Mouse (Mus musculus) intestine, embryonic 16.5 days (tissue): ENCODE measurements around the gene Zfyve16. TPM values are rescaled to one million over a fixed set of nuclear protein-coding genes. Genes with fewer than 3 reads are reported as not detected.

Source experiments
- ATAC-seq: fragments of 200-750 bp; cut with Nextera tagmentation; 2 replicates; pipeline ENCODE4 v1.8.0; 2017; ENCODE audit warnings: moderate TSS enrichment, moderate library complexity
- H3K27ac ChIP-seq: fragments of 300-500 bp; sonication (generic); 2 replicates; pipeline ENCODE4 v1.5.1; 2014; ENCODE audit warnings: mild to moderate bottlenecking, low read length
- H3K27me3 ChIP-seq: fragments of 300-500 bp; sonication (generic); replicated peaks from 2 replicates; pipeline ENCODE4 v1.6.1; 2014; ENCODE audit warnings: low read length, control low read depth, mixed read lengths; ENCODE audit not compliant: control insufficient read depth, insufficient read depth
- H3K36me3 ChIP-seq: fragments of 300-500 bp; sonication (generic); 2 replicates; pipeline ENCODE4 v1.6.1; 2014; ENCODE audit warnings: low read length, control low read depth; ENCODE audit not compliant: control insufficient read depth, insufficient read depth
- H3K4me1 ChIP-seq: fragments of 300-500 bp; sonication (generic); 2 replicates; pipeline ENCODE4 v1.6.1; 2014; ENCODE audit warnings: low read length, control low read depth, mixed read lengths; ENCODE audit not compliant: control insufficient read depth, insufficient read depth
- H3K4me2 ChIP-seq: fragments of 300-500 bp; sonication (generic); 2 replicates; pipeline ENCODE4 v1.6.1; 2014; ENCODE audit warnings: low read depth, low read length, control low read depth
- H3K4me3 ChIP-seq: fragments of 300-500 bp; sonication (generic); 2 replicates; pipeline ENCODE4 v1.5.1; 2014; ENCODE audit warnings: mild to moderate bottlenecking, low read length
- H3K9ac ChIP-seq: fragments of 300-500 bp; sonication (generic); 2 replicates; pipeline ENCODE4 v1.6.1; 2014; ENCODE audit warnings: low read depth, low read length
- H3K9me3 ChIP-seq: fragments of 300-500 bp; sonication (generic); 2 replicates; pipeline ENCODE4 v1.6.1; 2016; ENCODE audit warnings: low read length, control low read depth; ENCODE audit not compliant: control insufficient read depth
- WGBS: fragments of 180-500 bp; shearing (Covaris S2); extraction: QIAGEN DNeasy Blood & Tissue Kit; methylation state at CpG from one replicate; pipeline ENCODE4 v1.1.7; 2014; 5-methylcytosine and 5-hydroxymethylcytosine counted together
- polyA plus RNA-seq: library from polyadenylated mRNA; unstranded; fragments of >200 nt; fragmentation: Nextera tagmentation; extraction: Ambion mirVana; gene quantifications from 2 replicates; pipeline ENCODE4 v1.2.1, GENCODE M21; 2015

The Zfyve16 gene
- polyA plus RNA-seq, 1 experiment from 2014 or later, result 5.5 TPM

- Histone ChIP-seq H3K4me1 (no peaks in the 10 kb centered on the region), H3K27ac (no peak overlapping the region), H3K9me3 (no peaks in the 10 kb centered on the region), H3K4me3 (no peak overlapping the region), H3K36me3 (no peaks in the 10 kb centered on the region), H3K4me2 (no peak overlapping the region), H3K9ac (no peak overlapping the region), H3K27me3 (no peaks in the 10 kb centered on the region)
- ATAC-seq, result no peak
- 59% methylated on average over 4 of the region's 4 CpGs for WGBS
Measured at GRCm38 (mm10) chr13:92539126-92539525, 8.5 kb upstream of the Zfyve16 start.

GRCm38 (mm10) chr13:92533801-92534200 lies 3.1 kb upstream of the Zfyve16 start:
- peaks cover 8% of the 10 kb centered on the region for H3K4me1 ChIP-seq
- H3K36me3 ChIP-seq, result no peaks in the 10 kb centered on the region
- H3K9ac ChIP-seq, result no peak overlapping the region
- H3K4me2 ChIP-seq, result no peak overlapping the region
- 33% methylated on average over 2 of the region's 2 CpGs for WGBS
- no peak overlapping the region for H3K27ac ChIP-seq
- no peaks in the 10 kb centered on the region for H3K9me3 ChIP-seq
- H3K27me3 ChIP-seq, result no peaks in the 10 kb centered on the region
- ATAC-seq, result no peak
- H3K4me3 ChIP-seq, result no peak overlapping the region

GRCm38 (mm10) chr13:92532216-92532615 lies 1.5 kb upstream of the Zfyve16 start:
- Histone ChIP-seq H3K27ac (no peak overlapping the region), H3K9me3 (no peaks in the 10 kb centered on the region), H3K9ac (no peak overlapping the region), H3K4me3 (no peak overlapping the region), H3K36me3 (no peaks in the 10 kb centered on the region), H3K4me1 (peaks cover 8% of the 10 kb centered on the region), H3K27me3 (no peaks in the 10 kb centered on the region), H3K4me2 (no peak overlapping the region)
- WGBS, result 44% methylated on average over 2 of the region's 2 CpGs
- ATAC-seq, result no peak

- Histone ChIP-seq H3K36me3 (no peaks in the 10 kb centered on the region), H3K9ac (peak overlapping the region; percentile 85), H3K27ac (peak overlapping the region; percentile 97), H3K4me2 (peak overlapping the region; percentile 71), H3K27me3 (no peaks in the 10 kb centered on the region), H3K4me3 (peak overlapping the region; percentile 79), H3K4me1 (peaks cover 8% of the 10 kb centered on the region), H3K9me3 (no peaks in the 10 kb centered on the region)
- 5% methylated on average over 15 of the region's 15 CpGs for WGBS
- no peak for ATAC-seq
Measured at GRCm38 (mm10) chr13:92531237-92531636, 569 bp upstream of the Zfyve16 start.

- H3K27me3 ChIP-seq, result no peaks in the 10 kb centered on the region
- H3K9me3 ChIP-seq, result no peaks in the 10 kb centered on the region
- peak overlapping the region; percentile 97 for H3K27ac ChIP-seq
- peak; percentile 93 for ATAC-seq
- 3% methylated on average over 44 of the region's 47 CpGs for WGBS
- peak overlapping the region; percentile 85 for H3K9ac ChIP-seq
- peak overlapping the region; percentile 79 for H3K4me3 ChIP-seq
- no peaks in the 10 kb centered on the region for H3K36me3 ChIP-seq
- peak overlapping the region; percentile 71 for H3K4me2 ChIP-seq
- H3K4me1 ChIP-seq, result peaks cover 8% of the 10 kb centered on the region
Measured at GRCm38 (mm10) chr13:92529828-92530720, 594 bp downstream of the Zfyve16 start.

- WGBS, result 85% methylated on average over 5 of the region's 5 CpGs
- Histone ChIP-seq H3K4me1 (no peaks in the 10 kb centered on the region), H3K9me3 (no peaks in the 10 kb centered on the region), H3K27me3 (no peaks in the 10 kb centered on the region), H3K36me3 (peaks cover 5% of the 10 kb centered on the region), H3K4me3 (no peak overlapping the region), H3K27ac (no peak overlapping the region), H3K9ac (no peak overlapping the region), H3K4me2 (no peak overlapping the region)
- ATAC-seq, result no peak
Measured at GRCm38 (mm10) chr13:92523178-92523813, 7.4 kb downstream of the Zfyve16 start.

- Histone ChIP-seq H3K9ac (no peak overlapping the region), H3K9me3 (no peaks in the 10 kb centered on the region), H3K4me1 (no peaks in the 10 kb centered on the region), H3K36me3 (no peaks in the 10 kb centered on the region), H3K4me2 (no peak overlapping the region), H3K27ac (no peak overlapping the region), H3K4me3 (no peak overlapping the region), H3K27me3 (no peaks in the 10 kb centered on the region)
- WGBS, result 84% methylated on average over 12 of the region's 12 CpGs
- ATAC-seq, result no peak
Measured at GRCm38 (mm10) chr13:92504871-92505270, 25.8 kb downstream of the Zfyve16 start.

GRCm38 (mm10) chr13:92491923-92492322 lies 38.7 kb downstream of the Zfyve16 start:
- H3K27ac ChIP-seq, result no peak overlapping the region
- no peaks in the 10 kb centered on the region for H3K27me3 ChIP-seq
- 83% methylated on average over 1 of the region's 1 CpGs for WGBS
- H3K4me1 ChIP-seq, result no peaks in the 10 kb centered on the region
- no peak overlapping the region for H3K4me2 ChIP-seq
- H3K9me3 ChIP-seq, result no peaks in the 10 kb centered on the region
- H3K4me3 ChIP-seq, result no peak overlapping the region
- ATAC-seq, result no peak
- no peak overlapping the region for H3K9ac ChIP-seq
- H3K36me3 ChIP-seq, result no peaks in the 10 kb centered on the region

GRCm38 (mm10) chr13:92490817-92491216 lies 39.9 kb downstream of the Zfyve16 start:
- H3K4me1 ChIP-seq, result no peaks in the 10 kb centered on the region
- ATAC-seq, result peak; percentile 70
- 75% methylated on average over 4 of the region's 4 CpGs for WGBS

More at GRCm38 (mm10) chr13:92490817-92491216, 39.9 kb downstream of the Zfyve16 start:
- no peaks in the 10 kb centered on the region for H3K36me3 ChIP-seq
- no peaks in the 10 kb centered on the region for H3K9me3 ChIP-seq
- H3K27me3 ChIP-seq, result no peaks in the 10 kb centered on the region
- no peak overlapping the region for H3K9ac ChIP-seq
- no peak overlapping the region for H3K4me3 ChIP-seq
- H3K27ac ChIP-seq, result no peak overlapping the region
- no peak overlapping the region for H3K4me2 ChIP-seq
